Mouse (Mus musculus) liver, postnatal 0 days (tissue): ENCODE measurements around the gene Ramp3. TPM values are rescaled to one million over a fixed set of nuclear protein-coding genes. Genes with fewer than 3 reads are reported as not detected.

ENCODE experiments used
- ATAC-seq: fragments of 200-750 bp; cut with Nextera tagmentation; 2 replicates; pipeline ENCODE4 v1.8.0; 2017; ENCODE audit warnings: mild to moderate bottlenecking, moderate library complexity
- DNase-seq: peaks from one replicate; pipeline ENCODE4 v3.0.0-alpha.2; 2016
- H3K27ac ChIP-seq: fragments of 300-500 bp; sonication (generic); 2 replicates; pipeline ENCODE4 v1.5.1; 2014; ENCODE audit warnings: antibody characterized with exemption, moderate library complexity, mild to moderate bottlenecking, low read depth
- H3K27me3 ChIP-seq: fragments of 300-500 bp; sonication (generic); 2 replicates; pipeline ENCODE4 v1.6.1; 2014; ENCODE audit warnings: low read length, control low read depth, mixed read lengths; ENCODE audit not compliant: insufficient read depth
- H3K36me3 ChIP-seq: fragments of 300-500 bp; sonication (generic); replicated peaks from 2 replicates; pipeline ENCODE4 v1.6.1; 2014; ENCODE audit warnings: mild to moderate bottlenecking, control low read depth, low read length, moderate library complexity, mixed read lengths; ENCODE audit not compliant: insufficient read depth
- H3K4me1 ChIP-seq: fragments of 300-500 bp; sonication (generic); 2 replicates; pipeline ENCODE4 v1.6.1; 2014; ENCODE audit warnings: antibody characterized with exemption, mild to moderate bottlenecking, control low read depth; ENCODE audit not compliant: insufficient read depth
- H3K4me2 ChIP-seq: fragments of 300-500 bp; sonication (generic); 2 replicates; pipeline ENCODE4 v1.6.1; 2014; ENCODE audit warnings: low read depth, mild to moderate bottlenecking, low read length, moderate library complexity, mixed read lengths
- H3K4me3 ChIP-seq: fragments of 300-500 bp; sonication (generic); 2 replicates; pipeline ENCODE4 v1.5.1; 2014; ENCODE audit warnings: low read depth, low read length
- H3K9ac ChIP-seq: fragments of 300-500 bp; sonication (generic); replicated peaks from 2 replicates; pipeline ENCODE4 v1.6.1; 2014; ENCODE audit warnings: mild to moderate bottlenecking, moderate library complexity
- H3K9me3 ChIP-seq: fragments of 300-500 bp; sonication (generic); 2 replicates; pipeline ENCODE4 v1.6.1; 2016; ENCODE audit warnings: mild to moderate bottlenecking, control low read depth, low read length, mixed read lengths
- CTCF ChIP-seq: sonication (generic); IDR thresholded peaks from 2 replicates; pipeline ENCODE4 v1.5.1; 2016; ENCODE audit warnings: antibody characterized with exemption, low read depth
- EP300 ChIP-seq: IDR thresholded peaks from 2 replicates; pipeline ENCODE4 v1.6.1; 2016; ENCODE audit warnings: antibody characterized with exemption, low read depth, mild to moderate bottlenecking
- WGBS: fragments of 180-500 bp; shearing (Covaris S2); extraction: QIAGEN DNeasy Blood & Tissue Kit; methylation state at CpG from one replicate; pipeline ENCODE4 v1.1.7; 2014; ENCODE audit not compliant: insufficient replicate concordance; 5-methylcytosine and 5-hydroxymethylcytosine counted together
- polyA plus RNA-seq: library from polyadenylated mRNA; unstranded; fragments of >200 nt; fragmentation: Nextera tagmentation; extraction: Ambion mirVana; gene quantifications from 2 replicates; pipeline ENCODE4 v1.2.1, GENCODE M21; 2015

Gene Ramp3
- 0.20 and 0.28 TPM in 2 replicates for polyA plus RNA-seq

DNA sequence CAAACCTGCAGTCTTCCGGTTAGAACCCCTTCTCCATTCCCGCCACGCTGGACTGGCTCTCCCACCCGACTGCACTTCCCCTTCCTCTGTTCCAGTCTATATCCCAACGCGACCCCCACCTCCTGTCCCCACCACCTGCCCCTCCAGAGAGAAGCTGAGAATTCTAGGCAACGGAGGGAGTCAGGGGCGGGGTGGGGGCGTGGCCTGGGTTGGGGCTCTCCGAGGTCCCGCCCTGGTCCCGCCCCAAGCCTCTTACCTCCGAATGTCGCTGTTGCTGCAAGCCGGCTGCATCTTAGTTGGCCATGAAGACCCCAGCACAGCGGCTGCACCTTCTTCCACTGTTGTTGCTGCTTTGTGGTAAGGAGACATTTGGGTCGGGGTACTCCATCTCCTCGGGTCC lies at the start of gene Ramp3:
Gene Ramp3, plus strand, starts transcription at position 251 of the 400 bp plus-strand sequence.
- peak within 1 kb of the TSS; percentile 21 for H3K4me3 ChIP-seq
- under 1% methylated on average over 17 of the region's 18 CpGs for WGBS
- no peaks in the 10 kb centered on the region for H3K36me3 ChIP-seq
- H3K27ac ChIP-seq, result no peak within 1 kb of the TSS
- H3K27me3 ChIP-seq, result peaks cover 8% of the 10 kb centered on the region; the same call in 1 of the 2 replicates
- ATAC-seq (peak; percentile 68), DNase-seq (peak; percentile 72)
- H3K9ac ChIP-seq, result no peak within 1 kb of the TSS
- H3K4me1 ChIP-seq, result no peaks in the 10 kb centered on the region; the same call in 1 of the 2 replicates
- no peaks in the 10 kb centered on the region for H3K9me3 ChIP-seq
- TF ChIP-seq EP300, result no peak
- no peak for TF ChIP-seq CTCF
- H3K4me2 ChIP-seq, result peak within 1 kb of the TSS; percentile 66

DNA sequence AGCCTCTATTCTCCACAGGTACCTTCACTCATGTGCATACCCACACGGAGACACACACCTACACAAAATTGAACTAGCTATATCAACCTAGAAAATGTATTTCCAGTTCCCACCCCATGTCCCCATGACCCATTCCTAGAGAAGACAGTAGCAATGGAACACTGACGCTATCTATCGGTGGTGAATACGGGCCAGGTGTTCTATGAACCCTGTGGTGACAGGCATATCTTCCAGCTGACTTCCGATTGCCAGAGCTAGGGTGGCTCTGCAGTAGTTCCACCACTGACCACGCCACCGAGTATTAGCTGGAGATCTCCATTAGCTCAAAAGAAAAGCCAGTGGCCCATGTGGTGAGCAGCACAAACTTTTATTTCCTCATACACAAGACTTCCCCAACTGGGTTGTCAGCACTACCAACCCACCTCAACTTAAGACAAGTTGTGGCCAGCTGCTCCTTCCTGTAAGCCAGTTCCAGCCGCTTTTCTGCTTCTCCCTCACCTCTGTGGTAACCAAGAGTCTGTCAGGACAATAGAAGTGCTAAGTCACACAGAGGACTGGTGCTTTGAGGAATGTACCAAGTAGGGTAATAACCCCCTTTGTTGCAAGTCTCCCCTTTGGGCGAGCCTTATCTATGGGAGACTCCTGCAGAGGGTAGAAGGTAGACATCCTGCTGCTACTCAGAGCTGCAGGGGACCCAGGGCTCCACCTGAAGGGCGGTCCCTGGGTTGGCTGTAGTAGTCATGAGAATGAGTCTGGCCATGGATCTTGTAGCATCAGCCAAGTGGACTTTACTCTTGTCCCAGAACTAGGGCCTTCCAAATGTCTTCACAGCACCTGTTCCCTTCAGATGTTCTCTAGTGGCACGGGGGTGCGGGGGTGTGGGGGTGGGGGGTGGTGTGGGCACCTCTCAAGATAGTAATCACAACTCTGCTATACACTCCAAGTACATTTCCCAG lies 42.8 kb upstream of the Ramp3 start:
- Histone ChIP-seq H3K27me3 (no peaks in the 10 kb centered on the region), H3K9ac (no peak overlapping the region), H3K27ac (peak overlapping the region; percentile 60), H3K4me1 (no peaks in the 10 kb centered on the region), H3K9me3 (no peaks in the 10 kb centered on the region), H3K36me3 (peaks cover 78% of the 10 kb centered on the region), H3K4me3 (no peak overlapping the region), H3K4me2 (no peak overlapping the region)
- TF ChIP-seq EP300 (no peak), CTCF (no peak)
- ATAC-seq (peak; percentile 42), DNase-seq (peak; percentile 33)
- 75% methylated on average over 12 of the region's 12 CpGs for WGBS

DNA sequence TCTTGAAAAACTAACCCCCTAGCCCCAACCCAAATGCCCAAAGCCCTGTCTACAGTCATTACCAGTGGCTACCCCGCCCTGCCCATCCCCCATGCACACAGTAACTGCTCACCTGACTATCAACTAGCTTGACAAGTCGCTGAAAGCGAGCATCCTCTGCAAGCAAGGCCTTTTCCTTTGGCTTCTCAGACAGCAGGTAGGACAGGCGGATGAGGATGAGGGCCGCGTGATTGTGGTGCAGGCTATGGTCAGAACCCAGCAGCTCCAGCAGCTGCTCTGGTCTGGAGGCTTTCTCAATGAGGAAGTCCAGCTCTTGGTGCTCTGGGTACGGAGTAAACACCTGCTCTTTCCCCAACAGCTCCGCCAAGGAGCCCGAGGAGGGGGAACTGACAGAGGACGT lies 34.6 kb upstream of the Ramp3 start:
- peak overlapping the region; percentile 85 for H3K4me3 ChIP-seq
- WGBS, result 56% methylated on average over 10 of the region's 10 CpGs
- no peaks in the 10 kb centered on the region for H3K9me3 ChIP-seq
- ATAC-seq (no peak), DNase-seq (peak; percentile 24)
- no peak for TF ChIP-seq EP300
- TF ChIP-seq CTCF, result no peak
- peak overlapping the region; percentile 78 for H3K9ac ChIP-seq
- H3K36me3 ChIP-seq, result peaks cover 42% of the 10 kb centered on the region
- H3K27me3 ChIP-seq, result no peaks in the 10 kb centered on the region
- peak overlapping the region; percentile 94 for H3K27ac ChIP-seq
- peaks cover 32% of the 10 kb centered on the region for H3K4me1 ChIP-seq
- H3K4me2 ChIP-seq, result peak overlapping the region; percentile 89

- Histone ChIP-seq H3K9ac (peak overlapping the region; percentile 78), H3K4me2 (peak overlapping the region; percentile 89), H3K27ac (peak overlapping the region; percentile 94; the same call in 1 of the 2 replicates), H3K27me3 (no peaks in the 10 kb centered on the region), H3K9me3 (no peaks in the 10 kb centered on the region), H3K36me3 (peaks cover 31% of the 10 kb centered on the region), H3K4me1 (peaks cover 34% of the 10 kb centered on the region), H3K4me3 (peak overlapping the region; percentile 85)
- ATAC-seq (no peak), DNase-seq (no peak)
- WGBS, result 43% methylated on average over 14 of the region's 14 CpGs
- TF ChIP-seq CTCF (no peak), EP300 (no peak)
Observed at GRCm38 (mm10) chr11:6624619-6625382, 33.5 kb upstream of the Ramp3 start.

DNA sequence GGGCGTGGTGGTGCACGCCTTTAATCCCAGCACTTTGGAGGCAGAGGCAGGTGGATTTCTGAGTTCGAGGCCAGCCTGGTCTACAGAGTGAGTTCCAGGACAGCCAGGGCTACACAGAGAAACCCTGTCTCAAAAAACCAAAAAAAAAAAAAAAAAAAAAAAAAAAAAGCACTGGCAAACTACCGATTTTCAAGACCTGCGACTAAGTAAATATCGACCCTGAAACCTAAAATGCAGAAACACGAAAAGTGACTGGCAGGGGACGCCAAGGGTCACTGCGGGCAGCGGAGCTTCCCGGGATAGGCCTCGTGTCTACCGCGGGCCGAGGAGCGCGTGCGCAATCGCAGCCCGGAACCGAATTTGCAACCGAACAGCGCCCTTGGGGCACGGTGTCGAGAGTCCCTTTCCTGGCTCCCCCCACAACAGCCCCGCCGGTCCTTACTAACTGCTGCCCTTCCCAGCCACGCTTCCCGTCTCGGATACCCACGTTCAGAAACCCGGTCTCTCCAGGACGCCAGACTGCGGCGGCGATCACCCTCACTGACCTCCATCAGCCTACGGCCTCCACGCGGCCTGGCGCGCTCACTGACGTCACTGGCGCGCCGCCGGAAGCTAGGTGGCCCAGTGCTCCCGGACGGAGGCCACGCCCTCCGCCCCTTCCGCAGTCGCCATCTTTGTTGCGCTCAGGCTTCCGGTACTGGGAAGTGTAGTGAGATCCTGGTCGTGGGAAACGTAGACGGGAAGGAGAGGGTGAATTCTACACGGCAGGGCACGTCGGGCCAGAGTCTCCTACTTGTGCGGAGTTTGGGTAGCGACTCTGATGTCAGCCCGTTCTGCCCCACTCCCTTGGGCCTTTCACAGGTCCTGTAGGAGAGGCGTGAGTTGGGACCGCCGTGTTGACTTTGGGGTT lies 32.6 kb upstream of the Ramp3 start, which contains the start of gene Tbrg4:
Gene Tbrg4, minus strand, starts transcription at position 590 of the 910 bp plus-strand sequence.
- H3K4me1 ChIP-seq, result peaks cover 34% of the 10 kb centered on the region
- peak within 1 kb of the TSS; percentile 85 for H3K4me3 ChIP-seq
- H3K27me3 ChIP-seq, result no peaks in the 10 kb centered on the region
- peak; percentile 94 for ATAC-seq
- peak within 1 kb of the TSS; percentile 89 for H3K4me2 ChIP-seq
- TF ChIP-seq CTCF (no peak), EP300 (no peak; the same call in 1 of the 2 replicates)
- peaks cover 22% of the 10 kb centered on the region for H3K36me3 ChIP-seq
- WGBS, result under 1% methylated on average over 65 of the region's 66 CpGs
- H3K9me3 ChIP-seq, result no peaks in the 10 kb centered on the region
- H3K9ac ChIP-seq, result peak within 1 kb of the TSS; percentile 78
- peak; percentile 94 for DNase-seq
- peak within 1 kb of the TSS; percentile 94 for H3K27ac ChIP-seq
